Mouse (Mus musculus): ENCODE results near the gene Cdk5r1. TPM values are rescaled to one million over a fixed set of nuclear protein-coding genes. Genes with fewer than 3 reads are reported as not detected.

The Cdk5r1 gene
- total RNA-seq, 2 experiments from 2014 or later = 2.1 to 2.2 TPM

- DNase-seq = no peak
These were observed 4.7 kb downstream of the Cdk5r1 start for GRCm38 (mm10) chr11:80481409-80482050.

GRCm38 (mm10) chr11:80482347-80482746 is 5.5 kb downstream of the Cdk5r1 start:
- no peak for DNase-seq

GRCm38 (mm10) chr11:80482921-80483320 is 6.1 kb downstream of the Cdk5r1 start:
- DNase-seq = no peak

- DNase-seq = no peak
These were observed 6.8 kb downstream of the Cdk5r1 start for GRCm38 (mm10) chr11:80483536-80484067.

- peak in 1 of 2 experiments; percentile 57 for DNase-seq
These were observed 7.5 kb downstream of the Cdk5r1 start for GRCm38 (mm10) chr11:80484191-80484791.

- no peak for DNase-seq
These were observed 8.3 kb downstream of the Cdk5r1 start for GRCm38 (mm10) chr11:80485120-80485551.

GRCm38 (mm10) chr11:80485622-80486206 is 8.9 kb downstream of the Cdk5r1 start:
- no peak for DNase-seq

GRCm38 (mm10) chr11:80487904-80488587 is 11.2 kb downstream of the Cdk5r1 start:
- DNase-seq = no peak

GRCm38 (mm10) chr11:80489172-80489881 is 12.5 kb downstream of the Cdk5r1 start:
- no peak for DNase-seq

GRCm38 (mm10) chr11:80489882-80490196 is 13.0 kb downstream of the Cdk5r1 start:
- DNase-seq = no peak

- no peak for DNase-seq
These were observed 14.0 kb downstream of the Cdk5r1 start for GRCm38 (mm10) chr11:80490831-80491230.

GRCm38 (mm10) chr11:80493186-80493585 is 16.4 kb downstream of the Cdk5r1 start:
- no peak for DNase-seq

- DNase-seq = no peak
These were observed 18.0 kb downstream of the Cdk5r1 start for GRCm38 (mm10) chr11:80494852-80495251.

GRCm38 (mm10) chr11:80495972-80496371 is 19.1 kb downstream of the Cdk5r1 start:
- DNase-seq = no peak

GRCm38 (mm10) chr11:80496640-80497039 is 19.8 kb downstream of the Cdk5r1 start:
- DNase-seq = no peak

- no peak for DNase-seq
These were observed 20.5 kb downstream of the Cdk5r1 start for GRCm38 (mm10) chr11:80497225-80497919.

GRCm38 (mm10) chr11:80498328-80499070 is 21.7 kb downstream of the Cdk5r1 start:
- peak in 1 of 2 experiments; percentile 36 for DNase-seq

GRCm38 (mm10) chr11:80499550-80499952 is 22.7 kb downstream of the Cdk5r1 start:
- DNase-seq = peak in 1 of 2 experiments; percentile 34

GRCm38 (mm10) chr11:80503281-80503680 is 26.5 kb downstream of the Cdk5r1 start:
- no peak for DNase-seq

- no peak for DNase-seq
These were observed 27.1 kb downstream of the Cdk5r1 start for GRCm38 (mm10) chr11:80503726-80504452.

Measured in adrenal gland, postnatal 36 days (tissue).